Mouse (Mus musculus) B cell, adult 67 days (primary cell): ENCODE data around the gene Irs4. TPM values are rescaled to one million over a fixed set of nuclear protein-coding genes. Genes with fewer than 3 reads are reported as not detected.

Experiments used
- total RNA-seq, 2 experiments: library from RNA; stranded (reverse); gene quantifications; 4 replicates each; pipeline ENCODE4 v1.2.4; 2023

Gene Irs4
- total RNA-seq: not detected

DNA sequence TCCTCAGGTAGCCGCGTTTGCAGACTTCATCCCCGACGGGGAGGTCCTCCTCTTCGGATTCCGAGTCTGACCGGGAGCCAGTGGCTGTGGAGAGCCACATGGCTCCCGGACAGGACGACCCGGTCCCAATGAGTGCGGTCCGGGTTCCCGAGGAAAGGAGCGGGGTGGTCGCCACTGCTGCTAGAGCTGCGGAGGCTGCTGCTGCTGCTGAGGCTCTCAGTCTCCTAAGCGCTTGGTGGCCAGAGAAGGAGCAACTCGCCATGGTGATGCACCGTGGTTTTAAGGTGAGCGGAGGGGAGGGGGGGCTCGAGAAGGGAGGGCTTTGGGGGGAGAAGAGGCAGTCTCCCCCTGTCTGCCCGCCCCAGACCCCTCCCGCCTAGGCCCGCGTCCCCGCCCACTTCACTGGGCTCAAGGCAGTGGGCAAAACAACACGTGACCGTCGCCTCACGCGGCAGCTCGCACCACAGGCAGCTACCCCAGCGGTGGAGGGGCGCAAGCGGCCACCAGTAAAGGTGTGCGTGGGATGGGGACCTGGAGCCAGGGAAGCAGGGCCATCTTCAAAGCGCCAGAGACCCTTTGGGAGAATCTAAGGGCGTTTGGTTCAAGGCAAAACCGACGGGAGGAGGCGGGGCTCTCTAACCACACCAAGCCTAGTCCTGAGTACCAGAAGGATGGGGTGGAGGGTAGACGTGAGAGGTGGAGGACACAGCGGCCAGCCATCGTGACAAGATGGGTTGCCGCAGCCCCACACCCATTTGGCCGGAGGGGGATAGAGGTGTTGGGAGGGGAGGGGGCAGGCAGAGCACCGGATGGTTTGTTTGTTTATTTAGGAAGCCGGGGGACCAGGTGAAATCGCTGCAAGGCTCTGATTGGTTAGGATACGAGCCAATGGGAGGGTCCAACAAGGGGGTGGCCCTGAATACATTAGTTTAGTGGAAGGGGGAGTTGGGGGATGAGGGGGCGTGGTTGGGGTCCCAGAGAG lies at the start of gene Irs4:
TSS of gene Irs4 (minus strand) at position 327 of the 982 bp plus-strand sequence.

Other genes with a start within 250 kb of the Irs4 start
- gene Col4a5, start 249.9 kb downstream of the Irs4 start, total RNA-seq: under 1 TPM in 1 of 2 experiments, not detected in 1; 0.26 TPM
- gene Gm15294, start 150.0 kb upstream of the Irs4 start, total RNA-seq: not detected